Mouse (Mus musculus): ENCODE data around the gene Ccdc93.

DNA sequence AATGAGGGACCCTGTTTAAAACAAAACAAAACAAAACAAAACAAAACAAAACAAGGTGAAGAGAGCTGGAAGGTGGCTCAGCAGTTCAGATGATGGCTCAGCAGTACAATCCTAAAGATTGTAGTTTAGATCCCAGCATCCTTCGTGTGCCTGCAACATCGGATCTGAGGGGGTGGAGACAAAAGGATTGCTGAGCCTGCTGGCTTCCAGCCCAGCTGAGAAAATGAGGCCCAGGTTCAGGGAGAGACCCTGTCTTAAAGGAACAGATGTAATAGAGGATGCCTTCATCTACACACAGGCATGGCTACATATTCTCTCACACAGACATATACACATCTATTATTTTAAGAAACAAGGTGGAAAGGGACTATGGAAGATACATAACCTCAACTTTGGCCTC lies 80.3 kb downstream of the Ccdc93 start:
- TF ChIP-seq CTCF (IDR thresholded peaks at IDR 0.05; ENCODE audit: borderline replicate concordance, insufficient read depth, low read length) (no peak), POLR2A (IDR thresholded peaks at IDR 0.05; ENCODE audit: low read depth, low read length) (no peak)
